Mouse (Mus musculus) bone marrow, adult 2 months (tissue): ENCODE data around the gene Slc1a2. TPM values are rescaled to one million over a fixed set of nuclear protein-coding genes. Genes with fewer than 3 reads are reported as not detected.

ENCODE experiments used
- H3K27ac ChIP-seq: fragments of 200-500 bp; 2 replicates; pipeline ENCODE4 v1.5.1; 2012; ENCODE audit warnings: low read depth, mild to moderate bottlenecking, control low read depth, inconsistent platforms, low read length; ENCODE audit not compliant: control insufficient read depth, poor library complexity, insufficient read depth
- H3K4me1 ChIP-seq: fragments of 200-500 bp; 2 replicates; pipeline ENCODE4 v1.6.1; 2011; ENCODE audit warnings: low read length; ENCODE audit not compliant: control insufficient read depth, insufficient read depth
- H3K4me3 ChIP-seq: fragments of 200-500 bp; replicated peaks from 2 replicates; pipeline ENCODE3; 2011; ENCODE audit warnings: mild to moderate bottlenecking, low read depth, low read length, control low read depth; ENCODE audit not compliant: control insufficient read depth
- CTCF ChIP-seq: fragments of 200-500 bp; IDR thresholded peaks from 2 replicates; pipeline ENCODE4 v1.5.1; 2011; ENCODE audit warnings: low read length, control low read depth; ENCODE audit not compliant: control insufficient read depth, insufficient read depth
- POLR2A ChIP-seq: fragments of 200-500 bp; IDR thresholded peaks from 2 replicates; pipeline ENCODE4 v1.6.1; 2011; ENCODE audit warnings: low read depth, mild to moderate bottlenecking, control low read depth, low read length, borderline replicate concordance; ENCODE audit not compliant: control insufficient read depth
- WGBS: fragments of 180-500 bp; shearing (Covaris S2); methylation state at CpG from one replicate; pipeline ENCODE4 v1.1.7; 2018; 5-methylcytosine and 5-hydroxymethylcytosine counted together
- polyA plus RNA-seq: library from polyadenylated mRNA; stranded (reverse); fragments of >200 nt; gene quantifications from 2 replicates; pipeline ENCODE4 v1.2.4, GENCODE M21; 2011; ENCODE audit warnings: low replicate concordance; ENCODE audit not compliant: missing spikeins, insufficient read depth, insufficient read length

Slc1a2 gene
- polyA plus RNA-seq, 1 experiment = 1.2 TPM

DNA sequence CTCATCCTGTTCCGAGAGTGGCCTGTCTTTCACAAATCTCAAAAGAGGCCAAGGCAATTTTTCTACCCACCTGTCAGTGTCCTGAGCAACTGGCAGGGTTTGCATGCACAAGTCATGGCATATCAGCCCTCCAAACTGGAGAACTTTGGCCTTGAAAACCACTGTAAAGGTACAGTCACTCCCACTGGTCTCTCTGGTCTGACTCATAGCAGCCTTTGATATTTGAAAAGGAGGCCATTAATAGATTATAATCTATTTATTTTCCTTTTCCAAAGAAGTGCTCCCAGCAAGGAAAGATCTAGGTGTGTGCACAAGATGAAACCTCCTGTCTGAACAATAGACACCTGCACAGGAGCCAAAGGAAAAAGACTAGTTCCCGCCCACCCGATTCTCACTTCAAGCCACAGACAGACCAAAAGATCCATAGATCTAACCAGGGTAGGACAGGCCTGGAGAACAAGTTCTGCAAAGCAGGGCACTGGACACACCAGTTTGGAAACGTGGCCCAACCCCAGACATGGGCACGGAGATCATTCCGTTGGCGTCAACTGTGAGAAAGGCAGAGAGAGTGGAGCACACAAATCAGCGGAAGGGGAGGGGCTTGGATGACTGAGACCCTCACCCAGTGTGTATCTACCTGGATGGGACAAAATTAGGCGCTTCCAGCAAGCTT lies 167.6 kb downstream of the Slc1a2 start:
- Histone ChIP-seq H3K4me3 (no peak overlapping the region), H3K4me1 (no peaks in the 10 kb centered on the region), H3K27ac (no peak overlapping the region)
- TF ChIP-seq POLR2A = no peak
- no peak for TF ChIP-seq CTCF
- WGBS = 89% methylated on average over 9 of the region's 9 CpGs

DNA sequence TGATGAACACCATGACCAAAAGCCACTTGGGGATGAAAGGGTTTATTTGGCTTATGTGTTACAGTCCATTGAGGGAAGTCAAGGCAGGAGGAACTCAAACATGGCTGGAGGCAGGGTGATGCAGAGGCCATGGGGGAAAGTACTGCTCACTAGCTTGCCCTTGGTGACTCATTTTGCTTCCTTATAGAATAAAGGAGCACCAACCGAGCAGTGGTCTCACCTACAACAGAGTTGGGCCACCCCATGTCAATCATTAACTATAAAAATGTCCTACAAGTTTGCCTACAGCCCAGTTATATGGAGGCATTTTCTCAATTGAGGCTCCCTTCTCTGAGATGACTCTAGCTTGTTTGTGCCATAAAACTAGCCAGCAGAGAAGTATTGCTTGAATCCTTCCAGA lies 169.4 kb downstream of the Slc1a2 start:
- Histone ChIP-seq H3K27ac (no peak overlapping the region), H3K4me3 (no peak overlapping the region), H3K4me1 (no peaks in the 10 kb centered on the region)
- TF ChIP-seq CTCF = no peak
- TF ChIP-seq POLR2A = no peak
- WGBS = 58% methylated on average over 1 of the region's 1 CpGs

- 90% methylated on average over 7 of the region's 7 CpGs for WGBS
- no peak for TF ChIP-seq CTCF
- TF ChIP-seq POLR2A = no peak
- no peaks in the 10 kb centered on the region for H3K4me1 ChIP-seq
These were observed 169.9 kb downstream of the Slc1a2 start for GRCm38 (mm10) chr2:102828381-102828780.

GRCm38 (mm10) chr2:102829201-102829600 lies 170.7 kb downstream of the Slc1a2 start:
- H3K4me1 ChIP-seq = no peaks in the 10 kb centered on the region
- 93% methylated on average over 3 of the region's 3 CpGs for WGBS

More at GRCm38 (mm10) chr2:102828381-102828780, 169.9 kb downstream of the Slc1a2 start:
- H3K27ac ChIP-seq = no peak overlapping the region
- H3K4me3 ChIP-seq = no peak overlapping the region

DNA sequence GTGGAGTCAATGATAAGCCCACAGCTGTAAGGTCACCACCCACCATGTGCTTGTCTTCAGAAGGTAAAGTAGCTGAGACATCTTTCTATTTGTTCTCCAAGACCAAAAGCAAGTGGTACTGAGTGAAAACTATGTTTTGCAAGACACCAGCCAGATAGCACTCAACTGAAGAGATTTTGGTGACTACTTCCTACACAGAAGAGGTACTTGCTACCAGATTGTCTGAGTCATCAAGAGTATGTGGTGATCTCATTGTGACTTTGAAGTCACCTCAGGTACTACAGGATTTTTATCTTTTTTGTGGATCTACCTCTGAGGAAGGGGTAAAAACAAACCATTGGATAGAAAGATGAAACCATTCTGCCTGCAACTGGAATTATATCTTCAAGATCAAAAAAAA lies 173.1 kb downstream of the Slc1a2 start:
- Histone ChIP-seq H3K4me3 (no peak overlapping the region), H3K27ac (no peak overlapping the region), H3K4me1 (no peaks in the 10 kb centered on the region)
- TF ChIP-seq CTCF (no peak), POLR2A (no peak)

More at GRCm38 (mm10) chr2:102829201-102829600, 170.7 kb downstream of the Slc1a2 start:
- TF ChIP-seq POLR2A (no peak), CTCF (no peak)
- H3K27ac ChIP-seq = no peak overlapping the region
- H3K4me3 ChIP-seq = no peak overlapping the region

DNA sequence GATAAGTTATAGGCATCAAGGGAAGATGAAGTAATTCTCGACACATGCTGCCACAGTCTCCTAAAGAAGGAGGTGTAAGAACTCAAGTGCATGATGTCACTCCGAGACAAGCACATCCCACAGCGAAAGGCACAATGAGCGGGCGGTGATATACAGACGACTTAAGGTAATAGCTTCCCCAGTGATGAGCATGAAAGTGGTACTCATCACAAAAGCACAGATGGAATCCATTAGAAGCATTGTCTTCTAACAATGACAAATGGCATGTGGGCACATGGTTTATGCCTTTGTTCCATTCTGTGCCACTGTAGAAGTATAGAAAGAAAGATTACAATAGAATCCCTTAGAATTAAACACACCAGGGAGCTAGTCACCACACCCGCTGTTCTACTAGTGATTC lies 179.7 kb downstream of the Slc1a2 start:
- no peak overlapping the region for H3K27ac ChIP-seq
- no peaks in the 10 kb centered on the region for H3K4me1 ChIP-seq
- H3K4me3 ChIP-seq = no peak overlapping the region
- TF ChIP-seq CTCF = no peak
- no peak for TF ChIP-seq POLR2A
- WGBS = 90% methylated on average over 7 of the region's 7 CpGs

Other genes with a start within 250 kb of the Slc1a2 start
- 1.1 TPM in 1 of 2 replicates, not detected in the other for gene Fjx1, start 206.2 kb upstream of the Slc1a2 start, polyA plus RNA-seq
- 0.66 and 0.80 TPM in 2 replicates for gene Pamr1, start 108.6 kb upstream of the Slc1a2 start, polyA plus RNA-seq
- 16.4 and 39.6 TPM in 2 replicates for gene Cd44, start 243.0 kb downstream of the Slc1a2 start, polyA plus RNA-seq